ENCODE assay signal across 17 mouse cellular contexts in the genomic region with DNA sequence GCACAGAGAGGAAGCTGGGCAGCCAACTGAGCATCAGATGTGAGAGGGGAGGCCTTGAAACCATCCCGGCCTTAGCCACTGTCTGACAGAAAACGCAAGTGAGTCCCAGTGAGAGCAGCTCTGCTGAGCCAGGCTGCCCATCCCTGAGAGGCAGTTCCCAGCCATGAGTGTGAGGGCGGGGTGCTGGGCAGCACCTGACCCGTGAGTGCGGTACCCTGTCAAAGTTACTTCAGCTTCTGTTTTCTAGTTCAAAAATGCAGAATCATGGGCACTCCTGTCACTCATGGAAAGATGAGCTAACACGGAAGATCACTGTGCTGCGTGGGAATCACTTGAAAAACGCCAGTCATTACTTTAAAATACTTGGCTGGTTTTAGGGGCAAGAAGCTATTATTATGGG.
"Had no signal": no experiment of that assay in that cellular context is flagged by ENCODE, and none has a peak within 500 bp of the region (broad histone marks: within the 10 kb centered on the region; RNA-seq: fewer than 3 reads in every experiment).

No protein-coding gene starts in this region.

- H3K27me3 ChIP-seq: midbrain, embryonic 13.5 days; midbrain, embryonic 15.5 days; neural tube, embryonic 13.5 days; neural tube, embryonic 15.5 days; stomach, embryonic 15.5 days had no signal

- H3K4me2 ChIP-seq: lung, embryonic 14.5 days; midbrain, embryonic 11.5 days; midbrain, embryonic 13.5 days; midbrain, embryonic 15.5 days; neural tube, embryonic 13.5 days; neural tube, embryonic 15.5 days; stomach, embryonic 15.5 days had no signal

- DNase-seq: lung, adult 18-20 months; lung, embryonic 14.5 days; lung, postnatal 10 days; right cerebral cortex, postnatal 14 days; thymus, postnatal 14 days; thymus, postnatal 36 days had no signal

- H3K27ac ChIP-seq: liver, embryonic 14.5 days; macrophage; midbrain, embryonic 13.5 days; midbrain, embryonic 15.5 days; neural tube, embryonic 13.5 days; neural tube, embryonic 15.5 days; stomach, embryonic 15.5 days; stomach, postnatal 0 days had no signal

- H3K4me1 ChIP-seq: midbrain, embryonic 13.5 days; midbrain, embryonic 15.5 days had no signal

- H3K4me3 ChIP-seq: megakaryocyte, embryonic 14.5 days; midbrain, embryonic 13.5 days; midbrain, embryonic 15.5 days; myocyte; neural tube, embryonic 13.5 days; neural tube, embryonic 15.5 days; stomach, embryonic 15.5 days had no signal

- H3K9me3 ChIP-seq: midbrain, embryonic 13.5 days; midbrain, embryonic 15.5 days; neural tube, embryonic 13.5 days; neural tube, embryonic 15.5 days; stomach, embryonic 15.5 days had no signal

- ATAC-seq: midbrain, embryonic 13.5 days; midbrain, embryonic 15.5 days had no signal

- H3K9ac ChIP-seq: liver, embryonic 14.5 days; lung, embryonic 14.5 days; midbrain, embryonic 13.5 days; midbrain, embryonic 15.5 days; neural tube, embryonic 13.5 days; neural tube, embryonic 15.5 days; stomach, embryonic 15.5 days had no signal

- H3K36me3 ChIP-seq: midbrain, embryonic 13.5 days; midbrain, embryonic 15.5 days; neural tube, embryonic 13.5 days; neural tube, embryonic 15.5 days; stomach, embryonic 15.5 days had no signal
